In the genomic region with DNA sequence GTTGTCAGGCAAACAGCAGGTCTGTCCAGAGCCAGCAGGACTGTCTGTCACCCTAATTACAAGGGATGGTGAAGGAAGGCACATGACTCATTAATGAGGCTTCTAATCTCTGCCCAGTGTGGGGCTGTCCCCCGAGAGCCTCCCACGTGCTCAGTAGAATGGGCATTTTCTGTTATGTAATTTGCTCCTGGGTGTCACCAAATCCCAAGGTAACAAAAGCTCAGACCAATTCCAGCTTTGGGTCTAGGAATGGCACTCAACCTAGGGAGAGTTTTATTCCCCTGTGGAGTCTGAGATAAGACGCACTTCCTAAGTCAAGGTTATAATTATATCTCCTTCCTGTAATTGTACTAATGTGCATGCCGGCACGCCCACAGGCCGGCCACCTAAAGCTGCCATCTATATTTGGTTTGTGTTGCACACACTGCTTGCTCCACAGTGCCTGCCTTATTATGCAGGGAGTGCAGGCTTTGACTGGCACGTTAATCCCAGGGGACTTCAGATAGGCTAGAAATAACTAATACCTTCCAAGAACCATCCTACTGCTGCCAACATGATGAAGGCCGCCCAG, we compare ENCODE assay signal across 8 mouse cellular contexts. TPM values are rescaled to one million over a fixed set of nuclear protein-coding genes. Genes with fewer than 3 reads are reported as not detected.
DNase-seq lines count a peak whose midpoint lies in the region; ATAC-seq lines count a peak whose summit lies in the region.

No protein-coding gene starts in this region.

- H3K4me1 ChIP-seq in midbrain, embryonic 10.5 days, result peaks cover 24% of the 10 kb centered on the region
- no peaks in the 10 kb centered on the region; the same call in 1 of the 2 replicates for H3K4me1 ChIP-seq in midbrain, embryonic 11.5 days (ENCODE audit: control insufficient read depth, insufficient read depth, low read length)
- H3K4me1 ChIP-seq in heart, embryonic 12.5 days (replicated peaks), result peaks cover 50% of the 10 kb centered on the region
- peaks cover 16% of the 10 kb centered on the region for H3K4me1 ChIP-seq in stomach, embryonic 16.5 days (ENCODE audit: control insufficient read depth, insufficient read depth, low read length)

- no peak for DNase-seq in midbrain, embryonic 10.5 days (ENCODE audit: low spot score)
- DNase-seq in midbrain, embryonic 11.5 days (ENCODE audit: low spot score, missing footprints), result no peak
- DNase-seq in lung, adult 18-20 months, result peak; percentile 72 to 75
- DNase-seq in layer of hippocampus, postnatal 36 days, result no peak
- no peak for DNase-seq in layer of hippocampus, postnatal 25 days (ENCODE audit: extremely low spot score in 1 of 2, low spot score in 1 of 2)
- DNase-seq in gastrocnemius, postnatal 10 days, result no peak

- no peaks in the 10 kb centered on the region for H3K36me3 ChIP-seq in midbrain, embryonic 10.5 days
- no peaks in the 10 kb centered on the region for H3K36me3 ChIP-seq in midbrain, embryonic 11.5 days (ENCODE audit: control insufficient read depth, insufficient read depth, low read length)
- no peaks in the 10 kb centered on the region for H3K36me3 ChIP-seq in heart, embryonic 12.5 days
- no peaks in the 10 kb centered on the region for H3K36me3 ChIP-seq in stomach, embryonic 16.5 days (ENCODE audit: control insufficient read depth, insufficient read depth, low read length)

- H3K9me3 ChIP-seq in midbrain, embryonic 10.5 days (replicated peaks), result no peaks in the 10 kb centered on the region
- H3K9me3 ChIP-seq in midbrain, embryonic 11.5 days (ENCODE audit: control insufficient read depth, low read length), result no peaks in the 10 kb centered on the region
- H3K9me3 ChIP-seq in heart, embryonic 12.5 days (replicated peaks), result no peaks in the 10 kb centered on the region
- no peaks in the 10 kb centered on the region for H3K9me3 ChIP-seq in stomach, embryonic 16.5 days (replicated peaks; ENCODE audit: control insufficient read depth, low read length)

- ATAC-seq in midbrain, embryonic 11.5 days (ENCODE audit: low FRiP score), result no peak
- ATAC-seq in heart, embryonic 12.5 days (ENCODE audit: insufficient number of reproducible peaks, low FRiP score), result peak; percentile 56
- ATAC-seq in stomach, embryonic 16.5 days (ENCODE audit: insufficient read depth, low FRiP score), result no peak

- no peak overlapping the region for H3K4me2 ChIP-seq in midbrain, embryonic 11.5 days
- peak overlapping the region; percentile 16; the same call in 1 of the 2 replicates for H3K4me2 ChIP-seq in heart, embryonic 12.5 days
- no peak overlapping the region for H3K4me2 ChIP-seq in stomach, embryonic 16.5 days (ENCODE audit: low read depth, low read length)

- H3K27me3 ChIP-seq in midbrain, embryonic 10.5 days (ENCODE audit: low read depth, poor library complexity, severe bottlenecking), result no peaks in the 10 kb centered on the region
- H3K27me3 ChIP-seq in midbrain, embryonic 11.5 days (ENCODE audit: control insufficient read depth, insufficient read depth, low read length), result no peaks in the 10 kb centered on the region
- no peaks in the 10 kb centered on the region for H3K27me3 ChIP-seq in heart, embryonic 12.5 days (replicated peaks)
- H3K27me3 ChIP-seq in stomach, embryonic 16.5 days (ENCODE audit: control insufficient read depth, insufficient read depth, low read length), result no peaks in the 10 kb centered on the region

- no peak overlapping the region for H3K4me3 ChIP-seq in midbrain, embryonic 10.5 days
- H3K4me3 ChIP-seq in midbrain, embryonic 11.5 days (ENCODE audit: low read depth, low read length), result no peak overlapping the region
- no peak overlapping the region for H3K4me3 ChIP-seq in heart, embryonic 12.5 days
- no peak overlapping the region for H3K4me3 ChIP-seq in stomach, embryonic 16.5 days (replicated peaks; ENCODE audit: low read length)

- H3K9ac ChIP-seq in midbrain, embryonic 11.5 days (ENCODE audit: low read length), result no peak overlapping the region
- no peak overlapping the region for H3K9ac ChIP-seq in heart, embryonic 12.5 days
- no peak overlapping the region for H3K9ac ChIP-seq in stomach, embryonic 16.5 days (ENCODE audit: low read length)

- peak overlapping the region; percentile 39; the same call in 1 of the 2 replicates for H3K27ac ChIP-seq in midbrain, embryonic 10.5 days (replicated peaks)
- H3K27ac ChIP-seq in midbrain, embryonic 11.5 days (ENCODE audit: low read depth, low read length), result no peak overlapping the region
- H3K27ac ChIP-seq in heart, embryonic 12.5 days (ENCODE audit: poor library complexity, severe bottlenecking), result peak overlapping the region; percentile 80
- peak overlapping the region; percentile 56 for H3K27ac ChIP-seq in stomach, embryonic 16.5 days (ENCODE audit: low read length)

- 79% methylated on average over 8 of the region's 8 CpGs for WGBS in midbrain, embryonic 10.5 days
- 82% methylated on average over 8 of the region's 8 CpGs for WGBS in midbrain, embryonic 11.5 days
- WGBS in heart, embryonic 12.5 days, result 34% methylated on average over 8 of the region's 8 CpGs
- WGBS in stomach, embryonic 16.5 days, result 60% methylated on average over 8 of the region's 8 CpGs

RNA-seq across cellular contexts. Expression of a gene that starts 13.5 kb away (rescaled TPM):
- 49.9 and 58.0 TPM in 2 replicates for polyA plus RNA-seq in midbrain, embryonic 10.5 days (2016; fragmentation: Nextera tagmentation; extraction: Ambion mirVana)
- polyA plus RNA-seq in midbrain, embryonic 11.5 days (2014; fragmentation: Nextera tagmentation; extraction: Ambion mirVana), result 32.4 and 36.7 TPM in 2 replicates
- polyA plus RNA-seq in heart, embryonic 12.5 days (2016; fragmentation: Nextera tagmentation; extraction: Ambion mirVana), result 53.4 and 56.6 TPM in 2 replicates
- 61.7 and 62.5 TPM in 2 replicates for polyA plus RNA-seq in stomach, embryonic 16.5 days (2015; fragmentation: Nextera tagmentation; extraction: Ambion mirVana)
- 100 to 1,000 TPM; 227 to 241 TPM for total RNA-seq in layer of hippocampus, postnatal 36 days (2021)
- total RNA-seq in layer of hippocampus, postnatal 25 days (2021), result 100 to 1,000 TPM; 216 to 234 TPM
- 10 to 100 TPM; 91.6 to 93.4 TPM for total RNA-seq in gastrocnemius, postnatal 10 days (2021)

Comparison
In these comparisons a context has a peak if more than half of its experiments do, and no peak if none do; other contexts are left out.
1. DNase-seq: peak in lung, adult 18-20 months (2 of 2); none in midbrain, embryonic 10.5 days (single experiment), midbrain, embryonic 11.5 days (single experiment), layer of hippocampus, postnatal 36 days (0 of 2), layer of hippocampus, postnatal 25 days (0 of 2) and gastrocnemius, postnatal 10 days (single experiment).